Mouse (Mus musculus) midbrain, embryonic 14.5 days (tissue): ENCODE measurements around the gene Nup210. TPM values are rescaled to one million over a fixed set of nuclear protein-coding genes. Genes with fewer than 3 reads are reported as not detected.

Experiments
- ATAC-seq: fragments of 200-750 bp; cut with Nextera tagmentation; 2 replicates; pipeline ENCODE4 v1.8.0; 2017; ENCODE audit warnings: moderate number of reproducible peaks, moderate library complexity; ENCODE audit not compliant: low FRiP score, low TSS enrichment
- DNase-seq: peaks from one replicate; pipeline ENCODE4 v3.0.0-alpha.2; 2015
- H3K27ac ChIP-seq: fragments of 300-500 bp; sonication (generic); replicated peaks from 2 replicates; pipeline ENCODE4 v1.5.1; 2014; ENCODE audit warnings: mild to moderate bottlenecking, low read depth, low read length, moderate library complexity
- H3K27me3 ChIP-seq: fragments of 300-500 bp; sonication (generic); 2 replicates; pipeline ENCODE4 v1.6.1; 2014; ENCODE audit warnings: low read length, control low read depth, mixed read lengths; ENCODE audit not compliant: control insufficient read depth, insufficient read depth
- H3K36me3 ChIP-seq: fragments of 300-500 bp; sonication (generic); 2 replicates; pipeline ENCODE4 v1.6.1; 2014; ENCODE audit warnings: low read length, control low read depth; ENCODE audit not compliant: control insufficient read depth, insufficient read depth
- H3K4me1 ChIP-seq: fragments of 300-500 bp; sonication (generic); 2 replicates; pipeline ENCODE4 v1.6.1; 2014; ENCODE audit warnings: mild to moderate bottlenecking, antibody characterized with exemption, low read length, control low read depth; ENCODE audit not compliant: control insufficient read depth, insufficient read depth
- H3K4me2 ChIP-seq: fragments of 300-500 bp; sonication (generic); 2 replicates; pipeline ENCODE4 v1.6.1; 2014; ENCODE audit warnings: mild to moderate bottlenecking, low read length, moderate library complexity
- H3K4me3 ChIP-seq: fragments of 300-500 bp; sonication (generic); replicated peaks from 2 replicates; pipeline ENCODE4 v1.5.1; 2014; ENCODE audit warnings: low read depth, low read length
- H3K9ac ChIP-seq: fragments of 300-500 bp; sonication (generic); replicated peaks from 2 replicates; pipeline ENCODE4 v1.6.1; 2014; ENCODE audit warnings: mild to moderate bottlenecking, low read length, moderate library complexity
- H3K9me3 ChIP-seq: fragments of 300-500 bp; sonication (generic); 2 replicates; pipeline ENCODE4 v1.6.1; 2016; ENCODE audit warnings: low read length, control low read depth, mixed read lengths; ENCODE audit not compliant: control insufficient read depth
- WGBS: fragments of 180-500 bp; shearing (Covaris S2); extraction: QIAGEN DNeasy Blood & Tissue Kit; methylation state at CpG from one replicate; pipeline ENCODE4 v1.1.7; 2014; 5-methylcytosine and 5-hydroxymethylcytosine counted together
- polyA plus RNA-seq: library from polyadenylated mRNA; unstranded; fragments of >200 nt; fragmentation: Nextera tagmentation; extraction: Ambion mirVana; gene quantifications from 2 replicates; pipeline ENCODE4 v1.2.1, GENCODE M21; 2014

Nup210 gene
- polyA plus RNA-seq, 1 experiment from 2014 or later = 28.0 TPM

DNA sequence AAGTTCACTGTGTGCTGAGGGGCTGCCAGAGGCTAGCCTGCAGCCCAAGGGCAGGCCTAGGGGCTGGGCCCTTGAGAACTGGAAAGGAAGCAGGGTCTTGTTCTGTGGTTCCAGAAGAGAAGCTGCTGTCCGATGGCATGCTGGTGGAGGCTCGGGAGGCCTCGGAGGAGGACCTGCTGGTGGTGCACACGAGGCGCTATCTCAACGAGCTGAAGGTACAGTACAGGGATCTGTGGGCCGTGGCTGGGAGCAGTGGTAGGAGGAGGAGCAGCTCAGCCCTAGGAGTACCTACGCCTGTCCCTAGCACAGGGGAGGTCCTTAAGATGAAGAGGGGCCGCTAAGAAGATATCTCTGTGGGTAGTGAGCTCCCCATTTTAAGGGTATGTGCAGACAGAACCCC is 42.4 kb upstream of the Nup210 start:
- Histone ChIP-seq H3K4me1 (peaks cover 62% of the 10 kb centered on the region), H3K27ac (0 out of 2 replicates have a peak overlapping the region, but pooled peaks have one; percentile 17), H3K4me2 (peak overlapping the region; percentile 91), H3K36me3 (peaks cover 3% of the 10 kb centered on the region; the same call in 1 of the 2 replicates), H3K9ac (peak overlapping the region; percentile 38), H3K4me3 (peak overlapping the region; percentile 5; the same call in 1 of the 2 replicates), H3K27me3 (no peaks in the 10 kb centered on the region), H3K9me3 (no peaks in the 10 kb centered on the region)
- no peak for DNase-seq
- ATAC-seq = no peak
- 80% methylated on average over 9 of the region's 9 CpGs for WGBS

DNA sequence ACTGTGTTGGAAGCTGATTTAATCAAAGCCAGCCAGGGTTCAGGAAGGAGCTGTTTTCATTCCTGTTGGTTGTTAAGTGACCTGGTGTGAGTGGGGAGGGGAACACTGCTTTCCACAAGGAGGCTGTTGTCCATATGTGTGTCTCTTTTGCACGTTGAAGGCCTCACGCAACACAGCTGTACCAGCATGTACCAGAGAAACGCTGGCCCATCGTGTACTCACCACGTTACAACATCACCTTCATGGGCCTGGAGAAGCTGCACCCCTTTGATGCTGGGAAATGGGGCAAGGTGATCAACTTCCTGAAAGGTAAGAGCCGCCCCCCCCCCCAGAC is 40.6 kb upstream of the Nup210 start:
- H3K9ac ChIP-seq = peak overlapping the region; percentile 79
- peak overlapping the region; percentile 91 for H3K4me2 ChIP-seq
- peaks cover 3% of the 10 kb centered on the region; the same call in 1 of the 2 replicates for H3K36me3 ChIP-seq
- H3K4me1 ChIP-seq = peaks cover 78% of the 10 kb centered on the region
- DNase-seq (no peak), ATAC-seq (no peak)
- peak overlapping the region; percentile 85 for H3K27ac ChIP-seq
- peak overlapping the region; percentile 65 for H3K4me3 ChIP-seq
- no peaks in the 10 kb centered on the region for H3K27me3 ChIP-seq
- WGBS = 41% methylated on average over 6 of the region's 6 CpGs
- H3K9me3 ChIP-seq = no peaks in the 10 kb centered on the region

DNA sequence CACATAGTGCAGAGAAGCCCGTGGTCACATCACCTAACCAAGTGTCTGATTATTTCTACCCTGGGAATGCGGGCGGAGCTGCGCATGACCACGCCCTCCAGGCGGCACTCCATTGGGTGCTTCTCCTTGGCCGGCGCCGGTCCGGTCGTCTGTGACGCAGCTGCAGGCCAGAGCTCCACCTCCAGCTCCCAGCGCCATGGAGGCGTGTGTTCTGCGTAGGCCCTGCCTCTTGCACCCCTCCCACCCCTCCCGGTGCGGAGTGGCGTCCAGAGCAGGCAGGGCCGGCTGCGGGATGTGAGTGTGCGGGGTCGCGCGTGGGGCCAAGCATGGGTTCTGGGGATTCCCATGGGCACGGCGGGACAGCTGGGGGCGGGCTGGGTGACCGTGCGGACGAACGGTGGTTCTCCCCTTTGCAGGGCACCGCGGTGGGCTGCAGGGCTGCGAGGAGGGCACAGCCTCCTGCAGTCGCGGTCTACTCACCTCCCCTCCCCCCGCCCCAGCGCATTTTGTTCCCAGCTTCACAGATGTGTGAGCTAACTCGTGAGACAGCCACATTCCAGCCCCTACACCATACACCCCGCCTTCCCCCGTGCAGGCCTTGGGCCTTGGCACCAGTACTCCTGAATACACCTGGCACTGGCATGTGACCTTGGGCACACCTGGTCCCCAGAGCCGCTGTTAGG is 40.1 kb upstream of the Nup210 start, which contains the start of gene Hdac11:
TSS of gene Hdac11 (plus strand) at position 112 of the 683 bp plus-strand sequence.
- Histone ChIP-seq H3K36me3 (peaks cover 3% of the 10 kb centered on the region; the same call in 1 of the 2 replicates), H3K4me1 (peaks cover 81% of the 10 kb centered on the region), H3K4me3 (peak within 1 kb of the TSS; percentile 65), H3K9me3 (no peaks in the 10 kb centered on the region), H3K9ac (peak within 1 kb of the TSS; percentile 79), H3K27me3 (no peaks in the 10 kb centered on the region), H3K27ac (peak within 1 kb of the TSS; percentile 85), H3K4me2 (peak within 1 kb of the TSS; percentile 91)
- ATAC-seq (peak; percentile 92), DNase-seq (peak; percentile 94)
- under 1% methylated on average over 42 of the region's 42 CpGs for WGBS

DNA sequence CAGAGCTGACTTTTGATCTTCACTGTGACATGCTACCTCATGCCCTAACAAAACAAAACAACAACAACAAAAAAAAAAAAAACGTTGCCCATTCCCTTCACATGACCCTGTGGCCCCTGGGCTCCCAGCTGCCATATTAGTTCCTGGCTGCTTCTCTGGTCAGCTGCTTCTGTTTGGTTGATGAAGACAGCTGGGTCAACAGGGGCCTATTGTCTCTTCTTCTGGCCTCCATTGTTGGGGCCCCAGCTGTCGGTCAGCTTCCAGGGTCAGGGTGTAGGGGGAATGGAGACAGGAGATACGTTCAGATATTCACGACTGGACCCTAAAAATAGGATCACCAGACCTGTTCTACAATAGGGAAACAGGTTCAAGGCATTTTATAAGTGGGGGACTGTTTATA is 39.4 kb upstream of the Nup210 start:
- Histone ChIP-seq H3K36me3 (peaks cover 3% of the 10 kb centered on the region; the same call in 1 of the 2 replicates), H3K4me3 (peak overlapping the region; percentile 65), H3K9me3 (no peaks in the 10 kb centered on the region), H3K4me2 (peak overlapping the region; percentile 91), H3K27me3 (no peaks in the 10 kb centered on the region), H3K27ac (peak overlapping the region; percentile 85), H3K9ac (peak overlapping the region; percentile 79; the same call in 1 of the 2 replicates), H3K4me1 (peaks cover 81% of the 10 kb centered on the region)
- WGBS = 19% methylated on average over 4 of the region's 4 CpGs
- no peak for ATAC-seq
- no peak for DNase-seq

DNA sequence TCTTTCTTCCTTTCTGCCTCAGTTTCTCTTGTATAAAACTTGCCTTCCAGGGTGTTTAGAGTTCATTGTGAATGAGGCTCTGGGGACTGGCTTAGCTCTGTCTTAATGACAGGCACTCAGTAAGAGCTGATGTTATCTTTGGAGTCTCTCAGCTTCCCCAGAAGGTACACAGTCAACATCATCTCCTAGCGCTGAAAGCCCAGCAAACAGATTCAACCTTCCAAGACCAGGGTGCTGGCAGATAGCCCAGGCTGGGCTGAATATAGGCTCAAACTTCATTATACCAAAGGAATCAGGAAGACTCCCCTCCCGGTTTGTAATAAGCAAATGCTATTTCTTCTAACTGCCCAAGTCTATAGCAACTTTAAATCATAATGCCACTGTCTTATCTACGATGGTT is 38.7 kb upstream of the Nup210 start:
- Histone ChIP-seq H3K4me3 (no peak overlapping the region), H3K9ac (no peak overlapping the region), H3K27me3 (no peaks in the 10 kb centered on the region), H3K36me3 (peaks cover 3% of the 10 kb centered on the region; the same call in 1 of the 2 replicates), H3K9me3 (no peaks in the 10 kb centered on the region), H3K27ac (peak overlapping the region; percentile 92), H3K4me2 (no peak overlapping the region), H3K4me1 (peaks cover 73% of the 10 kb centered on the region)
- no peak for DNase-seq
- ATAC-seq = no peak
- WGBS = 79% methylated on average over 3 of the region's 3 CpGs

DNA sequence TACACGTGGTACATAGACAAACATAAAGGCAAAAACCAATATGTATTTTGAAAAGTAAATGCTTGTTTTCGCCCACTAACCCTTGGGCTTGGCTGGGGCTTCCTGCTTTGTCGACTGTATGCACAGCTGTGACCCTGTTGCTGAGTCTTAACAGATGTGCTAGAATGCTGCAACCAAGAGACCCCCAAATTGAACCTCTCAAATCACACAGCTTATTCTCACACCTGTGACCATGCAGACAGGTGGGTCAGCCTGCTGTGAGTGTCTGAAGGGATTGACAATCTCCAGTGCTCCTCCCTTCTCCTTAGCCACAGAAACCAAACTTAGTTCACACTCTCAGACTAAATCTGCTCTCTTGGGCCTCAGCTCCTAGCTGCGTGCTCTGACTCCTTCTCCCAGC is 38.1 kb upstream of the Nup210 start:
- no peak overlapping the region for H3K4me3 ChIP-seq
- 60% methylated on average over 4 of the region's 4 CpGs for WGBS
- H3K4me1 ChIP-seq = peaks cover 68% of the 10 kb centered on the region
- no peak for ATAC-seq
- H3K27me3 ChIP-seq = no peaks in the 10 kb centered on the region
- peak overlapping the region; percentile 92 for H3K27ac ChIP-seq
- no peak for DNase-seq
- no peaks in the 10 kb centered on the region for H3K36me3 ChIP-seq
- H3K4me2 ChIP-seq = no peak overlapping the region
- H3K9ac ChIP-seq = no peak overlapping the region
- no peaks in the 10 kb centered on the region for H3K9me3 ChIP-seq

DNA sequence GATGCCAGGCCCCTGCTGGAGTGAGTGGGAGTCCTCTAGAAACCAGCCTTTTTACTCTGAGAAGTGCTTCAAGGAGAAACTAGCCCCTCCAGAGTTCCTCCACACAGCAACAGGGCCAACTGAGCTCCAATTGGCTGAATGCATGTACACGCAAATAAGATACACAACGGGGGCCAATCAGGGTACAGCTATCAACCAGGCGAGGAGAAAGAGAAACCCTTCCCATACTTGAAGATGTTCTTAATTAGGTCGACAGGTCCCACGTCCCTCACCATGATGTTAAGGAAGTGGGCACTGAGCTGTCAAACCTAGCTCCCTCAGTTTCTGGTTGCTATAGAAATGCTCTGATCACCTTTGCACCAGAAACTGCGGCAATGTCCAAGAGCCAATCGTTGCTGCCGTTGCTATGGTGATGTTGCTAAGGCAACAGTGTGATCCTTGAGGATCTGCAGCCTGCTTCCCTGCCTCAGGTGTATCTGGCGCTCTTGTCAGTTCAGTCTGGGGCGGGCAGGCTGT is 37.0 kb upstream of the Nup210 start:
- H3K9ac ChIP-seq = no peak overlapping the region; the same call in 1 of the 2 replicates
- ATAC-seq (peak; percentile 84), DNase-seq (peak; percentile 94)
- H3K27me3 ChIP-seq = no peaks in the 10 kb centered on the region
- peak overlapping the region; percentile 21 for H3K4me3 ChIP-seq
- WGBS = under 1% methylated on average over 10 of the region's 10 CpGs
- peak overlapping the region; percentile 54 for H3K4me2 ChIP-seq
- peaks cover 58% of the 10 kb centered on the region for H3K4me1 ChIP-seq
- no peaks in the 10 kb centered on the region for H3K9me3 ChIP-seq
- peak overlapping the region; percentile 92 for H3K27ac ChIP-seq
- no peaks in the 10 kb centered on the region for H3K36me3 ChIP-seq

DNA sequence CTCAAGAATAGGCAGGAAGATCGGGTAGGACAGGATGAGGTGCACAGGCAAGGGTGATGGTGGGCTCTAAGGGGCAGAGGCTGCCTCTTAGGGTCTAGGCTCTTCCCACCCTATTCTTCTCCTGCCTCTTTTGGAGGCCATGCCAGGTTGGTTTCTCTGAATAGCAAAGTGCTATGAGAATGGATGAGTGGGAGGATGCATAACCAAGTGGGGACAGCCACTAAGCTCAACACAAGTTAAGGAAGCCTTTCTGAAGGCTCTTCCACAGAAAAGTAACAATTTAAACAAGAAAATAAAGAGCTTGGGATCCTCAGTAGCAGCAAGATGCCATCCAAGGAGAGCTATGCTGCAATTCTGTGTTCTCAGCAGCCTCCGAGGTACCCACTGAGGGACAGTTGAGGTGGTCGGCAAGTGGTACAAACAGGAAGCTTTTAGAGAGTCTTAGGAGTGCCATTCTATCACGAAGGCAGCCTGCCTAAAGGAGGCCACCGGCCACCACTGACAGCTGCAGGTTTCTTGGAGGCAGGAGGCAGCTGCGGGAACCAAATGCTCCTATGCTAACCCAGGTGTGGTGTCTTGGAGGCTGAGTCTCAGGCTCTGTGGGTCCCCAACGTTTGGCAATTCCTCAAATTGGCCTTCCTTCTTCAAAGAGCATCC is 36.4 kb upstream of the Nup210 start:
- Histone ChIP-seq H3K27ac (peak overlapping the region; percentile 92), H3K4me2 (peak overlapping the region; percentile 54), H3K9me3 (no peaks in the 10 kb centered on the region), H3K4me1 (peaks cover 55% of the 10 kb centered on the region), H3K9ac (no peak overlapping the region; the same call in 1 of the 2 replicates), H3K36me3 (no peaks in the 10 kb centered on the region), H3K4me3 (peak overlapping the region; percentile 21; the same call in 1 of the 2 replicates), H3K27me3 (no peaks in the 10 kb centered on the region)
- 35% methylated on average over 7 of the region's 7 CpGs for WGBS
- DNase-seq (no peak), ATAC-seq (no peak)
